Mouse (Mus musculus) kidney, postnatal 0 days (tissue): Measurements from ENCODE around the gene Hat1. TPM values are rescaled to one million over a fixed set of nuclear protein-coding genes. Genes with fewer than 3 reads are reported as not detected.
"Not testable (repeated sequence)": the region's sequence is repeated elsewhere in the genome, so short reads cannot be mapped to it uniquely, and the experiment has no call there.

ENCODE experiments used
- ATAC-seq: fragments of 200-750 bp; cut with Nextera tagmentation; replicated peaks from 2 replicates; pipeline ENCODE4 v1.8.0; 2017; ENCODE audit warnings: low read depth, moderate number of reproducible peaks, moderate TSS enrichment, moderate library complexity; ENCODE audit not compliant: low FRiP score
- DNase-seq: peaks from one replicate; pipeline ENCODE4 v3.0.0-alpha.2; 2016; ENCODE audit warnings: low spot score
- H3K27ac ChIP-seq: fragments of 300-500 bp; sonication (generic); 2 replicates; pipeline ENCODE4 v1.5.1; 2014; ENCODE audit warnings: mild to moderate bottlenecking
- H3K27me3 ChIP-seq: fragments of 300-500 bp; sonication (generic); 2 replicates; pipeline ENCODE4 v1.6.1; 2014; ENCODE audit warnings: low read length, mixed read lengths; ENCODE audit not compliant: insufficient read depth
- H3K36me3 ChIP-seq: fragments of 300-500 bp; sonication (generic); 2 replicates; pipeline ENCODE4 v1.6.1; 2014; ENCODE audit warnings: low read length, mixed read lengths; ENCODE audit not compliant: insufficient read depth
- H3K4me1 ChIP-seq: fragments of 300-500 bp; sonication (generic); replicated peaks from 2 replicates; pipeline ENCODE4 v1.6.1; 2014; ENCODE audit warnings: antibody characterized with exemption, low read length, mixed read lengths; ENCODE audit not compliant: insufficient read depth
- H3K4me2 ChIP-seq: fragments of 300-500 bp; sonication (generic); 2 replicates; pipeline ENCODE4 v1.6.1; 2014; ENCODE audit warnings: mild to moderate bottlenecking, low read length, moderate library complexity, mixed read lengths
- H3K4me3 ChIP-seq: fragments of 300-500 bp; sonication (generic); replicated peaks from 2 replicates; pipeline ENCODE4 v1.5.1; 2014; ENCODE audit warnings: low read depth, low read length
- H3K9ac ChIP-seq: fragments of 300-500 bp; sonication (generic); 2 replicates; pipeline ENCODE4 v1.6.1; 2014; ENCODE audit warnings: low read depth, low read length
- H3K9me3 ChIP-seq: fragments of 300-500 bp; sonication (generic); replicated peaks from 2 replicates; pipeline ENCODE4 v1.6.1; 2016; ENCODE audit warnings: low read length, inconsistent platforms, mixed read lengths
- CTCF ChIP-seq: IDR thresholded peaks from 2 replicates; pipeline ENCODE4 v1.5.1; 2016; ENCODE audit warnings: antibody characterized with exemption, low read depth, mild to moderate bottlenecking, moderate library complexity
- WGBS: fragments of 180-500 bp; shearing (Covaris S2); extraction: QIAGEN DNeasy Blood & Tissue Kit; methylation state at CpG from one replicate; pipeline ENCODE4 v1.1.7; 2014; 5-methylcytosine and 5-hydroxymethylcytosine counted together
- polyA plus RNA-seq: library from polyadenylated mRNA; unstranded; fragments of >200 nt; fragmentation: Nextera tagmentation; extraction: Ambion mirVana; gene quantifications from 2 replicates; pipeline ENCODE4 v1.2.1, GENCODE M21; 2015

The Hat1 gene
- polyA plus RNA-seq, 1 experiment from 2014 or later, result 85.9 TPM

- no peak for TF ChIP-seq CTCF
- Histone ChIP-seq H3K36me3 (0 out of 2 replicates have a peak, but pooled peaks cover 4% of the 10 kb centered on the region), H3K4me2 (no peak overlapping the region), H3K27me3 (no peaks in the 10 kb centered on the region), H3K9ac (no peak overlapping the region), H3K27ac (no peak overlapping the region), H3K4me1 (no peaks in the 10 kb centered on the region), H3K4me3 (no peak overlapping the region), H3K9me3 (no peaks in the 10 kb centered on the region)
- no peak for ATAC-seq
- DNase-seq, result no peak
- WGBS, result 73% methylated on average over 1 of the region's 1 CpGs
Observed at GRCm38 (mm10) chr2:71360192-71360591, 28.6 kb upstream of the Hat1 start.

- DNase-seq, result no peak
- no peak for TF ChIP-seq CTCF
- Histone ChIP-seq H3K4me2 (peak overlapping the region; percentile 74), H3K9me3 (no peaks in the 10 kb centered on the region), H3K36me3 (no peaks in the 10 kb centered on the region), H3K4me3 (peak overlapping the region; percentile 73), H3K9ac (peak overlapping the region; percentile 67), H3K27ac (peak overlapping the region; percentile 76), H3K4me1 (0 out of 2 replicates have a peak, but pooled peaks cover 3% of the 10 kb centered on the region), H3K27me3 (no peaks in the 10 kb centered on the region)
- ATAC-seq, result no peak
- 9% methylated on average over 9 of the region's 9 CpGs for WGBS
Observed at GRCm38 (mm10) chr2:71366618-71367124, 22.1 kb upstream of the Hat1 start.

- 0 out of 2 replicates have a peak, but pooled peaks cover 3% of the 10 kb centered on the region for H3K4me1 ChIP-seq
- peak within 1 kb of the TSS; percentile 73 for H3K4me3 ChIP-seq
Observed at GRCm38 (mm10) chr2:71367125-71367880, 21.5 kb upstream of the Hat1 start, which contains the start of gene Slc25a12. TSS of gene Slc25a12 (minus strand) at chr2:71367749.

GRCm38 (mm10) chr2:71368086-71368485, 20.7 kb upstream of the Hat1 start:
- Histone ChIP-seq H3K4me1 (0 out of 2 replicates have a peak, but pooled peaks cover 3% of the 10 kb centered on the region), H3K9me3 (no peaks in the 10 kb centered on the region), H3K27me3 (no peaks in the 10 kb centered on the region), H3K27ac (no peak overlapping the region), H3K4me3 (peak overlapping the region; percentile 73), H3K9ac (no peak overlapping the region), H3K36me3 (no peaks in the 10 kb centered on the region), H3K4me2 (peak overlapping the region; percentile 74)
- DNase-seq, result no peak
- WGBS, result 33% methylated on average over 8 of the region's 8 CpGs
- ATAC-seq, result no peak
- no peak for TF ChIP-seq CTCF

More at GRCm38 (mm10) chr2:71367125-71367880, 21.5 kb upstream of the Hat1 start, which contains the start of gene Slc25a12:
- no peaks in the 10 kb centered on the region for H3K36me3 ChIP-seq
- H3K27me3 ChIP-seq, result no peaks in the 10 kb centered on the region
- ATAC-seq (peak; percentile 93), DNase-seq (peak; percentile 91)
- peak within 1 kb of the TSS; percentile 76 for H3K27ac ChIP-seq
- under 1% methylated on average over 57 of the region's 57 CpGs for WGBS
- peak within 1 kb of the TSS; percentile 67 for H3K9ac ChIP-seq
- no peak for TF ChIP-seq CTCF
- no peaks in the 10 kb centered on the region for H3K9me3 ChIP-seq
- H3K4me2 ChIP-seq, result peak within 1 kb of the TSS; percentile 74

GRCm38 (mm10) chr2:71371790-71372189, 17.0 kb upstream of the Hat1 start:
- H3K9me3 ChIP-seq, result no peaks in the 10 kb centered on the region
- no peak overlapping the region for H3K4me3 ChIP-seq
- no peak overlapping the region for H3K27ac ChIP-seq
- no peak overlapping the region for H3K9ac ChIP-seq
- 64% methylated on average over 5 of the region's 5 CpGs for WGBS
- no peaks in the 10 kb centered on the region for H3K4me1 ChIP-seq
- ATAC-seq, result no peak
- no peaks in the 10 kb centered on the region for H3K36me3 ChIP-seq
- H3K27me3 ChIP-seq, result no peaks in the 10 kb centered on the region
- H3K4me2 ChIP-seq, result no peak overlapping the region
- no peak for DNase-seq
- no peak for TF ChIP-seq CTCF

GRCm38 (mm10) chr2:71372261-71372660, 16.5 kb upstream of the Hat1 start:
- ATAC-seq, H3K4me1 ChIP-seq, DNase-seq, H3K9ac ChIP-seq, H3K27ac ChIP-seq, H3K36me3 ChIP-seq, H3K9me3 ChIP-seq, H3K4me3 ChIP-seq, H3K27me3 ChIP-seq, H3K4me2 ChIP-seq: not testable (repeated sequence)
- WGBS, result 88% methylated on average over 4 of the region's 4 CpGs
